Mouse (Mus musculus): ENCODE measurements at regions not wholly inside any gene's neighbourhood (a gene's known extent, or its start where the extent isn't known, plus 50 kb on each side); places are given as distances from the start of the nearest gene placed in this dataset.

DNA sequence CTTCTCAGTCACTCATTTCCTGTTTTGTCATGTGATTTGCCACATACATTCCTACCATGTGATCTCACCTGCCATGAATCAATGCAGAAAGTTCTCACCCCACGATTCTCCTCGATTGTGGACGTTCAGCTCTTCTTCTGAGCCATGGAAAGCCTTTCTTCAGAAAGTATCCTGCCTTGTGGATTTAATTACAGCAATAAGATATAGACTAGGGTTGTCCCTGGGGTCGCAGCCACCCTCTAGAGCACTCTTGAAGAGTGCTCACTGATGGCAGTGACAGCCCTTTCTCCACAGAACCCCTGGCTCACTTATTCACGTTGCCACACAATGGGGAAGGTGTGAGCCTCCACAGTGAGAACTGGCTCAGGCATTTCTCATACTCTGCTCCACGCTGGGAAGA lies 345.1 kb downstream of the Wdr11 start:
- Histone ChIP-seq H3K36me3 (ENCODE audit: control insufficient read depth, insufficient read depth, low read length) (no peaks in the 10 kb centered on the region), H3K9ac (ENCODE audit: low read depth, low read length) (no peak overlapping the region), H3K27me3 (replicated peaks; ENCODE audit: control insufficient read depth, insufficient read depth, low read length) (no peaks in the 10 kb centered on the region), H3K4me3 (ENCODE audit: low read depth, low read length) (no peak overlapping the region), H3K27ac (replicated peaks; ENCODE audit: low read depth, low read length) (no peak overlapping the region), H3K9me3 (ENCODE audit: control insufficient read depth, low read length) (no peaks in the 10 kb centered on the region; the same call in 1 of the 2 replicates), H3K4me1 (ENCODE audit: control insufficient read depth, insufficient read depth, low read length) (no peaks in the 10 kb centered on the region; the same call in 1 of the 2 replicates), H3K4me2 (ENCODE audit: low read depth, low read length) (no peak overlapping the region)
- ATAC-seq (ENCODE audit: low read depth) = no peak
- no peak for DNase-seq (ENCODE audit: low spot score)
- WGBS = 79% methylated on average over 6 of the region's 6 CpGs

GRCm38 (mm10) chr7:129937715-129938114 lies 346.1 kb downstream of the Wdr11 start:
- no peak overlapping the region for H3K4me3 ChIP-seq (ENCODE audit: low read depth, low read length)
- 95% methylated on average over 6 of the region's 6 CpGs for WGBS
- ATAC-seq (ENCODE audit: low read depth) = no peak

GRCm38 (mm10) chr7:129938141-129938540 lies 346.5 kb downstream of the Wdr11 start:
- Histone ChIP-seq H3K27ac (replicated peaks; ENCODE audit: low read depth, low read length) (no peak overlapping the region), H3K4me1 (ENCODE audit: control insufficient read depth, insufficient read depth, low read length) (no peaks in the 10 kb centered on the region; the same call in 1 of the 2 replicates), H3K9ac (ENCODE audit: low read depth, low read length) (no peak overlapping the region), H3K27me3 (replicated peaks; ENCODE audit: control insufficient read depth, insufficient read depth, low read length) (no peaks in the 10 kb centered on the region), H3K36me3 (ENCODE audit: control insufficient read depth, insufficient read depth, low read length) (no peaks in the 10 kb centered on the region), H3K9me3 (ENCODE audit: control insufficient read depth, low read length) (no peaks in the 10 kb centered on the region; the same call in 1 of the 2 replicates), H3K4me2 (ENCODE audit: low read depth, low read length) (no peak overlapping the region), H3K4me3 (ENCODE audit: low read depth, low read length) (no peak overlapping the region)
- no peak for ATAC-seq (ENCODE audit: low read depth)
- 86% methylated on average over 10 of the region's 10 CpGs for WGBS
- no peak for DNase-seq (ENCODE audit: low spot score)

More at GRCm38 (mm10) chr7:129937715-129938114, 346.1 kb downstream of the Wdr11 start:
- Histone ChIP-seq H3K27ac (replicated peaks; ENCODE audit: low read depth, low read length) (no peak overlapping the region), H3K4me2 (ENCODE audit: low read depth, low read length) (no peak overlapping the region), H3K4me1 (ENCODE audit: control insufficient read depth, insufficient read depth, low read length) (no peaks in the 10 kb centered on the region; the same call in 1 of the 2 replicates), H3K36me3 (ENCODE audit: control insufficient read depth, insufficient read depth, low read length) (no peaks in the 10 kb centered on the region), H3K9ac (ENCODE audit: low read depth, low read length) (no peak overlapping the region), H3K27me3 (replicated peaks; ENCODE audit: control insufficient read depth, insufficient read depth, low read length) (no peaks in the 10 kb centered on the region), H3K9me3 (ENCODE audit: control insufficient read depth, low read length) (no peaks in the 10 kb centered on the region; the same call in 1 of the 2 replicates)
- no peak for DNase-seq (ENCODE audit: low spot score)

- WGBS = 78% methylated on average over 5 of the region's 5 CpGs
- Histone ChIP-seq H3K4me3 (ENCODE audit: low read depth, low read length) (no peak overlapping the region), H3K9me3 (ENCODE audit: control insufficient read depth, low read length) (no peaks in the 10 kb centered on the region; the same call in 1 of the 2 replicates), H3K4me2 (ENCODE audit: low read depth, low read length) (no peak overlapping the region), H3K9ac (ENCODE audit: low read depth, low read length) (no peak overlapping the region), H3K27ac (replicated peaks; ENCODE audit: low read depth, low read length) (no peak overlapping the region), H3K27me3 (replicated peaks; ENCODE audit: control insufficient read depth, insufficient read depth, low read length) (no peaks in the 10 kb centered on the region), H3K4me1 (ENCODE audit: control insufficient read depth, insufficient read depth, low read length) (no peaks in the 10 kb centered on the region; the same call in 1 of the 2 replicates), H3K36me3 (ENCODE audit: control insufficient read depth, insufficient read depth, low read length) (no peaks in the 10 kb centered on the region)
- no peak for DNase-seq (ENCODE audit: low spot score)
- no peak for ATAC-seq (ENCODE audit: low read depth)
Observed at GRCm38 (mm10) chr7:129939266-129939665, 347.6 kb downstream of the Wdr11 start.

DNA sequence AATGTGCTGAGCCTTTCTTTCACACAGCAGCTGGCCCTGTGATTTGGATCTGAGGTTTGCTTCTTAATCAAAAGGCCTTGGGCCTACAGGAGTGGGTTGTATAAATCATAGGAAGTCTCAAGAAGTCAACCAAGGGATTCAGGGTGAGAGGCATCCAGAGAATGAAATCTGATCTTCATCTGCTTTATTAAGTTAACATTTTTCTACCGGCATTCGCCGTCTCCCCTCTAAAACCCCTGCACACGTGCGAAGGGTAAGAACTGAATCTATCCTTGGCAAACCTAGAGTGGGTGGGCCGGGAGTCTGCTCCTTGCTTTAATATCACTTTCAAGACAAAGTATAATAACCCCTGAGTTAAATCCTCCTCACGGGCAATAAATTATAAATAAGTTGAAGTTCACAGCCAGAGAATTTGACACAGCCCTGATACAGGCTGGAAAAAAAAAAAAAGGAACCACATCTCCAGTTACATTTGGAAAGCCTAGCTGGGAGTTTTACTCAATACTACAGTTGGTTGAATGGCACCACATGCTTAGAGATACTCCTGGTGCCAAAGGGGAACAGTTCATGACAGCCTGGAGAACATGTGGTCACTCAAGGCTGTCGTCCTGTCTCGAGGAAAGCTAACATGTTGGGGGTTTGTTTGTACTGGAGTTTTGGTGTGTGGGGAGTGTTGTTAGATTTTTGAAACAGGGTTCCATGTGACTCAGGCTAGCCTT lies 349.8 kb downstream of the Wdr11 start:
- no peak overlapping the region for H3K4me3 ChIP-seq (ENCODE audit: low read depth, low read length)
- no peaks in the 10 kb centered on the region for H3K27me3 ChIP-seq (replicated peaks; ENCODE audit: control insufficient read depth, insufficient read depth, low read length)
- H3K9me3 ChIP-seq (ENCODE audit: control insufficient read depth, low read length) = no peaks in the 10 kb centered on the region
- H3K9ac ChIP-seq (ENCODE audit: low read depth, low read length) = no peak overlapping the region
- H3K4me2 ChIP-seq (ENCODE audit: low read depth, low read length) = no peak overlapping the region
- H3K36me3 ChIP-seq (ENCODE audit: control insufficient read depth, insufficient read depth, low read length) = no peaks in the 10 kb centered on the region
- DNase-seq (ENCODE audit: low spot score) = peak; percentile 68
- WGBS = 24% methylated on average over 9 of the region's 9 CpGs
- no peaks in the 10 kb centered on the region; the same call in 1 of the 2 replicates for H3K4me1 ChIP-seq (ENCODE audit: control insufficient read depth, insufficient read depth, low read length)
- ATAC-seq (ENCODE audit: low read depth) = no peak
- H3K27ac ChIP-seq (replicated peaks; ENCODE audit: low read depth, low read length) = no peak overlapping the region

- H3K4me3 ChIP-seq (ENCODE audit: low read depth, low read length) = no peak overlapping the region
- H3K4me2 ChIP-seq (ENCODE audit: low read depth, low read length) = no peak overlapping the region
- 70% methylated on average over 8 of the region's 8 CpGs for WGBS
- no peak for ATAC-seq (ENCODE audit: low read depth)
- no peak overlapping the region for H3K9ac ChIP-seq (ENCODE audit: low read depth, low read length)
- H3K27me3 ChIP-seq (replicated peaks; ENCODE audit: control insufficient read depth, insufficient read depth, low read length) = no peaks in the 10 kb centered on the region
- H3K9me3 ChIP-seq (ENCODE audit: control insufficient read depth, low read length) = 0 out of 2 replicates have a peak, but pooled peaks cover 4% of the 10 kb centered on the region
- no peaks in the 10 kb centered on the region for H3K36me3 ChIP-seq (ENCODE audit: control insufficient read depth, insufficient read depth, low read length)
- H3K27ac ChIP-seq (replicated peaks; ENCODE audit: low read depth, low read length) = peak overlapping the region; percentile 45
- peaks cover 9% of the 10 kb centered on the region; the same call in 1 of the 2 replicates for H3K4me1 ChIP-seq (ENCODE audit: control insufficient read depth, insufficient read depth, low read length)
- no peak for DNase-seq (ENCODE audit: low spot score)
Observed at GRCm38 (mm10) chr7:129948613-129949110, 357.0 kb downstream of the Wdr11 start.

DNA sequence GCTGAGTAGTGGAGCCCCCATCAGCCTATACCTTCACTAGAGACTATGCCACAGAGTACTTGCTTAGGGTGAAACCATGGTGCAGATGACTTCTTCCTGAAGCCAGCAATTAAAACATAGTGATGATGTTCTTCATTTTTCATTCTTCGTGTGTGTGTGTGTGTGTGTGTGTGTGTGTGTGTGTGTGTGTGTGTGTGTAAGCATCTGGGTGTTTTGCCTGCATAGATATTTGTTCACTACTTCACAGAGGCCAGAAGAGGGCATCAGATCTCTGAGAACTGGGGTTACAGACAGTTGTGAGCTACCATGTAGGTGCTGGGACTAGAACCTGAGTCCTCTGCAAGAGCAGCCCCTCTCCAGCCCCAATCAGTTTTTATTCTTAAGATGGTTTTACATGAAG lies 358.8 kb downstream of the Wdr11 start:
- no peak for ATAC-seq (ENCODE audit: low read depth)
- Histone ChIP-seq H3K4me2 (ENCODE audit: low read depth, low read length) (no peak overlapping the region), H3K27ac (replicated peaks; ENCODE audit: low read depth, low read length) (0 out of 2 replicates have a peak overlapping the region, but pooled peaks have one; percentile 59), H3K36me3 (ENCODE audit: control insufficient read depth, insufficient read depth, low read length) (no peaks in the 10 kb centered on the region), H3K27me3 (replicated peaks; ENCODE audit: control insufficient read depth, insufficient read depth, low read length) (no peaks in the 10 kb centered on the region), H3K9me3 (ENCODE audit: control insufficient read depth, low read length) (0 out of 2 replicates have a peak, but pooled peaks cover 4% of the 10 kb centered on the region), H3K4me3 (ENCODE audit: low read depth, low read length) (no peak overlapping the region), H3K9ac (ENCODE audit: low read depth, low read length) (no peak overlapping the region), H3K4me1 (ENCODE audit: control insufficient read depth, insufficient read depth, low read length) (peaks cover 9% of the 10 kb centered on the region; the same call in 1 of the 2 replicates)
- DNase-seq (ENCODE audit: low spot score) = no peak
- WGBS = 93% methylated on average over 1 of the region's 1 CpGs

GRCm38 (mm10) chr7:129958379-129958778 lies 366.7 kb downstream of the Wdr11 start:
- DNase-seq (ENCODE audit: low spot score) (no peak), ATAC-seq (ENCODE audit: low read depth) (no peak)
- H3K4me1 ChIP-seq (ENCODE audit: control insufficient read depth, insufficient read depth, low read length) = peaks cover 14% of the 10 kb centered on the region
- no peaks in the 10 kb centered on the region for H3K9me3 ChIP-seq (ENCODE audit: control insufficient read depth, low read length)
- no peak overlapping the region for H3K27ac ChIP-seq (replicated peaks; ENCODE audit: low read depth, low read length)
- no peaks in the 10 kb centered on the region for H3K36me3 ChIP-seq (ENCODE audit: control insufficient read depth, insufficient read depth, low read length)
- 84% methylated on average over 3 of the region's 3 CpGs for WGBS
- no peak overlapping the region for H3K4me2 ChIP-seq (ENCODE audit: low read depth, low read length)
- no peak overlapping the region for H3K9ac ChIP-seq (ENCODE audit: low read depth, low read length)
- H3K27me3 ChIP-seq (replicated peaks; ENCODE audit: control insufficient read depth, insufficient read depth, low read length) = no peaks in the 10 kb centered on the region
- no peak overlapping the region for H3K4me3 ChIP-seq (ENCODE audit: low read depth, low read length)
